ENCODE assay signal across 8 mouse cellular contexts in the genomic region with DNA sequence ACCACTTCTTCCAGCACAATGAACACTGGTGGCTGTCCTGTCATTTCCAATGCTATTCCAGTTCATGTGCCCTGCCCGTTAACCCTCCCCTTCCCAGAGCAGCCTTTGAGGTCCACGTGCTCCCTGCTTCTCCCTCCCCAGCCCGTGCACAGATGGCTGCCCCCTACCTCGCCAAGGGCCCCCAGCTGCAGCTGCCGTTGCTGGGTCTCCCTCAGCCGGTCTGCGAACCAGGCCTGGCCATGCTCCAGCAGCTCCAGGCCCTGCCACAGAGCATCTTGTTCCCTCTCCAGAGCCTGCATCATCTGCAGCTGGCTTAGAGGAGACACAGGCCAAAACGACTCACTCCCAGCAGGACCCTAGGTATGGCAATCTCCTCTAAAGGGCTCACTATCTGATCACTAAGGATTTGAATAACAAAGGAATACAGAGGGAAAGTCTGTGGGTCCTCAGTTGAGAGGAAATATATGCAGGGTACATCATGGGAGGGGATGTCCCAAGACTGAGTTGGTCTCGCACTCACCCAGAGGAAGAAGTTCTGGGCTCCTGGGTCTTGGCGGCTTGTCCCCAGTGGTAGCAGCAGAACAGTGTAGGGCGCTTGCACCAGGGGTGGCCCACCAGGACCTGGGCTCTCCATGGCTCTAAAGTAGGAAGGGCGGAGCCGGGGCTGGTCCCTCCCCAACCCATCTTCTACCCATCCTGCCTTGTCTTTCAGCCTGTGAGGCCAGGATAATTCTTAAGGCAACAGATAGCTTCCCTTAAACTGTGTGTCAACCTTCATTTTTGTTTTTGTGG. TPM values are rescaled to one million over a fixed set of nuclear protein-coding genes. Genes with fewer than 3 reads are reported as not detected.
DNase-seq lines count a peak whose midpoint lies in the region; ATAC-seq and TF ChIP-seq lines count a peak whose summit lies in the region.

A gene (minus strand): TSS at position 740 of the 792 bp plus-strand sequence.

- in situ Hi-C loops in ES-E14 (cut with MboI; ENCODE audit: low sequenced_read_pairs in 2 of 2, unreplicated experiment in 2 of 2): no loop called here

- ATAC-seq in heart, embryonic 14.5 days (ENCODE audit: insufficient number of reproducible peaks, insufficient read depth, low FRiP score, low read depth): no peak
- peak; percentile 72 for ATAC-seq in embryonic facial prominence, embryonic 12.5 days (ENCODE audit: insufficient number of reproducible peaks, insufficient read depth, low FRiP score, low TSS enrichment)
- peak; percentile 67 for ATAC-seq in hindbrain, embryonic 16.5 days
- ATAC-seq in megakaryocyte-erythroid progenitor cell, adult 5-6 weeks (replicated peaks; ENCODE audit: low FRiP score, low TSS enrichment, poor library complexity, severe bottlenecking): 0 out of 2 replicates have a peak, but pooled peaks have one; percentile 15

- H3K9me3 ChIP-seq in heart, embryonic 14.5 days (ENCODE audit: control insufficient read depth, low read length): no peaks in the 10 kb centered on the region
- H3K9me3 ChIP-seq in ES-E14 (ENCODE audit: control insufficient read depth, insufficient read depth, low read depth, low read length): no peaks in the 10 kb centered on the region
- H3K9me3 ChIP-seq in embryonic facial prominence, embryonic 12.5 days: no peaks in the 10 kb centered on the region
- no peaks in the 10 kb centered on the region for H3K9me3 ChIP-seq in hindbrain, embryonic 16.5 days (ENCODE audit: control insufficient read depth, low read length)

- intact Hi-C loops in heart, adult 2 months (cut with DNase I): no loop called here

- no peak for TF ChIP-seq CTCF in heart, adult 2 months (IDR thresholded peaks at IDR 0.05)

- peaks cover 19 to 30% of the 10 kb centered on the region in 2 experiments for H3K4me1 ChIP-seq in heart, embryonic 14.5 days (ENCODE audit: control insufficient read depth in 2 of 2, insufficient read depth in 2 of 2, low read length in 2 of 2)
- peaks cover 5% of the 10 kb centered on the region for H3K4me1 ChIP-seq in heart, adult 2 months (ENCODE audit: control insufficient read depth, insufficient read depth, low read length)
- H3K4me1 ChIP-seq in ES-E14 (ENCODE audit: control insufficient read depth in 2 of 2, insufficient read depth in 2 of 2, low read length in 2 of 2, poor library complexity in 1 of 2): peaks cover 0 to 29% of the 10 kb centered on the region in 2 experiments; a peak in 2 of 4 replicates
- peaks cover 25% of the 10 kb centered on the region for H3K4me1 ChIP-seq in embryonic facial prominence, embryonic 12.5 days
- H3K4me1 ChIP-seq in hindbrain, embryonic 16.5 days (ENCODE audit: control insufficient read depth, insufficient read depth, low read depth, low read length): peaks cover 10% of the 10 kb centered on the region

- no peaks in the 10 kb centered on the region for H3K79me2 ChIP-seq in heart, adult 2 months (replicated peaks; ENCODE audit: control insufficient read depth, insufficient read depth, low read length)

- TF ChIP-seq EP300 in heart, adult 2 months (IDR thresholded peaks at IDR 0.05; ENCODE audit: insufficient read depth, low read depth, low read length): no peak

- DNase-seq in heart, adult 2 months: no peak
- no peak for DNase-seq in ES-E14 (ENCODE audit: low read depth, low spot score)
- no peak for DNase-seq in ovary, postnatal 10 days (ENCODE audit: low spot score)
- DNase-seq in kidney, adult 8-10 months: no peak

- H3K36me3 ChIP-seq in heart, embryonic 14.5 days (ENCODE audit: control insufficient read depth, insufficient read depth, low read length): no peaks in the 10 kb centered on the region
- H3K36me3 ChIP-seq in heart, adult 2 months (ENCODE audit: control insufficient read depth, insufficient read depth, low read length): no peaks in the 10 kb centered on the region
- H3K36me3 ChIP-seq in ES-E14 (ENCODE audit: control insufficient read depth, insufficient read depth, low read length, poor library complexity, severe bottlenecking): no peaks in the 10 kb centered on the region
- no peaks in the 10 kb centered on the region for H3K36me3 ChIP-seq in embryonic facial prominence, embryonic 12.5 days
- H3K36me3 ChIP-seq in hindbrain, embryonic 16.5 days (ENCODE audit: control insufficient read depth, insufficient read depth, low read length): no peaks in the 10 kb centered on the region

- WGBS in heart, embryonic 14.5 days: 40% methylated on average over 13 of the region's 13 CpGs
- 54% methylated on average over 13 of the region's 13 CpGs for WGBS in heart, adult 2 months
- WGBS in embryonic facial prominence, embryonic 12.5 days: 33% methylated on average over 13 of the region's 13 CpGs
- WGBS in hindbrain, embryonic 16.5 days: 33% methylated on average over 13 of the region's 13 CpGs

- H3K27me3 ChIP-seq in heart, embryonic 14.5 days (ENCODE audit: control insufficient read depth, insufficient read depth, low read length): no peaks in the 10 kb centered on the region
- H3K27me3 ChIP-seq in heart, adult 2 months (ENCODE audit: control insufficient read depth, insufficient read depth, low read length): no peaks in the 10 kb centered on the region
- H3K27me3 ChIP-seq in embryonic facial prominence, embryonic 12.5 days: no peaks in the 10 kb centered on the region
- no peaks in the 10 kb centered on the region for H3K27me3 ChIP-seq in hindbrain, embryonic 16.5 days (replicated peaks; ENCODE audit: control insufficient read depth, insufficient read depth, low read length)

- no peak for TF ChIP-seq POLR2A in heart, adult 2 months (IDR thresholded peaks at IDR 0.05; ENCODE audit: insufficient read depth, low read depth, low read length)

- no peak within 1 kb of the TSS for H3K4me2 ChIP-seq in heart, embryonic 14.5 days (ENCODE audit: low read length)
- peak within 1 kb of the TSS; percentile 40 for H3K4me2 ChIP-seq in embryonic facial prominence, embryonic 12.5 days (replicated peaks)
- peak within 1 kb of the TSS; percentile 12 for H3K4me2 ChIP-seq in hindbrain, embryonic 16.5 days (ENCODE audit: low read length)

- peak within 1 kb of the TSS in 1 of 2 experiments; percentile 50; a peak in 2 of 4 replicates for H3K27ac ChIP-seq in heart, embryonic 14.5 days (replicated peaks in 1 of 2; ENCODE audit: control insufficient read depth in 1 of 2, insufficient read depth in 1 of 2, low read depth in 2 of 2, low read length in 2 of 2)
- no peak within 1 kb of the TSS for H3K27ac ChIP-seq in heart, adult 2 months
- H3K27ac ChIP-seq in ES-E14 (ENCODE audit: insufficient read depth, low read depth, low read length, poor library complexity, severe bottlenecking): peak within 1 kb of the TSS; percentile 8; the same call in 1 of the 2 replicates
- peak within 1 kb of the TSS; percentile 75 for H3K27ac ChIP-seq in embryonic facial prominence, embryonic 12.5 days
- H3K27ac ChIP-seq in hindbrain, embryonic 16.5 days (ENCODE audit: low read depth, low read length): peak within 1 kb of the TSS; percentile 59

- peak within 1 kb of the TSS; percentile 41 for H3K9ac ChIP-seq in heart, embryonic 14.5 days (ENCODE audit: low read length)
- H3K9ac ChIP-seq in heart, adult 2 months (ENCODE audit: low read depth, low read length): no peak within 1 kb of the TSS
- no peak within 1 kb of the TSS for H3K9ac ChIP-seq in ES-E14 (ENCODE audit: insufficient read depth, low read depth, low read length, poor library complexity, severe bottlenecking)
- H3K9ac ChIP-seq in embryonic facial prominence, embryonic 12.5 days: peak within 1 kb of the TSS; percentile 46
- no peak within 1 kb of the TSS for H3K9ac ChIP-seq in hindbrain, embryonic 16.5 days (ENCODE audit: low read depth, low read length)

- H3K4me3 ChIP-seq in heart, embryonic 14.5 days (ENCODE audit: control insufficient read depth in 1 of 2, insufficient read depth in 1 of 2, low read depth in 1 of 2, low read length in 2 of 2): no peak within 1 kb of the TSS
- no peak within 1 kb of the TSS for H3K4me3 ChIP-seq in heart, adult 2 months
- peak within 1 kb of the TSS in 1 of 2 experiments; percentile 4; a peak in 1 of 4 replicates for H3K4me3 ChIP-seq in ES-E14 (ENCODE audit: insufficient read depth in 1 of 2, low read depth in 1 of 2, low read length in 2 of 2, poor library complexity in 1 of 2, severe bottlenecking in 1 of 2)
- H3K4me3 ChIP-seq in embryonic facial prominence, embryonic 12.5 days: 0 out of 2 replicates have a peak within 1 kb of the TSS, but pooled peaks have one; percentile 10
- no peak within 1 kb of the TSS for H3K4me3 ChIP-seq in hindbrain, embryonic 16.5 days (ENCODE audit: low read length)

TF ChIP-seq in ES-E14, 5 proteins besides CTCF, POLR2A, EP300 and RAD21:
- TF ChIP-seq CHD2 (IDR thresholded peaks at IDR 0.05; ENCODE audit: low read depth, low read length) (no peak), MAFK (IDR thresholded peaks at IDR 0.05; ENCODE audit: insufficient read depth, low read depth, low read length) (no peak), ZNF384 (IDR thresholded peaks at IDR 0.05; ENCODE audit: low read depth, low read length) (no peak), HCFC1 (IDR thresholded peaks at IDR 0.05; ENCODE audit: borderline replicate concordance, insufficient read depth, low read length) (no peak), ZC3H11A (IDR thresholded peaks at IDR 0.05; ENCODE audit: borderline replicate concordance, low read depth, low read length) (no peak)

RNA-seq across cellular contexts. Expression of the gene that starts here (rescaled TPM):
- 1.5 and 2.2 TPM in 2 replicates for polyA plus RNA-seq in heart, embryonic 14.5 days (2014; fragmentation: Nextera tagmentation; extraction: Ambion mirVana)
- total RNA-seq in heart, adult 2 months (2021): not detected
- polyA plus RNA-seq in heart, adult 2 months (2012; rRNA removed): 0.20 and 0.67 TPM in 2 replicates
- total RNA-seq in ES-E14 (2012; rRNA removed): 3.1 and 4.7 TPM in 2 replicates
- 8.7 and 9.5 TPM in 2 replicates for polyA plus RNA-seq in embryonic facial prominence, embryonic 12.5 days (2016; fragmentation: Nextera tagmentation; extraction: Ambion mirVana)
- polyA plus RNA-seq in hindbrain, embryonic 16.5 days (2015; fragmentation: Nextera tagmentation; extraction: Ambion mirVana): 1.7 TPM in 2 replicates
- 9.4 and 14.7 TPM in 2 replicates for total RNA-seq in megakaryocyte-erythroid progenitor cell, adult 5-6 weeks (2014; fragmentation: Nextera tagmentation)
- 4.2 TPM in 1 of 2 replicates, not detected in the other for total RNA-seq in megakaryocyte-erythroid progenitor cell, adult 5-6 weeks (2017)

Comparison
In these comparisons a context has a peak if more than half of its experiments do, and no peak if none do; other contexts are left out.
1. H3K9ac ChIP-seq: peak in heart, embryonic 14.5 days (single experiment) and embryonic facial prominence, embryonic 12.5 days (single experiment); none in heart, adult 2 months (single experiment), ES-E14 (single experiment) and hindbrain, embryonic 16.5 days (single experiment).